Mouse (Mus musculus): ENCODE measurements at regions not wholly inside any gene's neighbourhood (a gene's known extent, or its start where the extent isn't known, plus 50 kb on each side); places are given as distances from the start of the nearest gene placed in this dataset.
"Not testable (repeated sequence)": the region's sequence is repeated elsewhere in the genome, so short reads cannot be mapped to it uniquely, and the experiment has no call there.

DNA sequence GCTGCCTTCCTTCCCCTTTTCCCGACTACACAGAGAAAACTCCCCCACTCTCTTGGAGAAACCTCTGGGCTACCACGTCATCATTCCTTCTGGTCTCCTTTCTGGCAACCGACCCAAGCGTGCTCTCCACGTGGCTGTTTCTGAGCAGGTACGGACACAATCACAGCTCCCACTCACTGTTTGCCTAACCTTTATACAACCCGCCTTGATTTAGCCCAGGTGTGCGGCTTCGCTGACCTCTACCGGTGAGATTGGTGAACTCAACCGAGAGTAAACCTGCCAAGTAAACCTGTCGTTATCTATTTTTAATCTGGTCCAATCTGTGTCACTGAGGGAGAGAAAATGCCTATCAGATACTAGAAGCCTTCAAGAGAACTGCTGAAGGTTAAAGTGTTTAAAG lies 142.7 kb upstream of the Gnai1 start:
- DNase-seq, result peak; percentile 3

GRCm38 (mm10) chr5:18494305-18494704 lies 134.2 kb upstream of the Gnai1 start:
- no peak for DNase-seq

GRCm38 (mm10) chr5:18489709-18490108 lies 129.6 kb upstream of the Gnai1 start:
- DNase-seq, result no peak

DNA sequence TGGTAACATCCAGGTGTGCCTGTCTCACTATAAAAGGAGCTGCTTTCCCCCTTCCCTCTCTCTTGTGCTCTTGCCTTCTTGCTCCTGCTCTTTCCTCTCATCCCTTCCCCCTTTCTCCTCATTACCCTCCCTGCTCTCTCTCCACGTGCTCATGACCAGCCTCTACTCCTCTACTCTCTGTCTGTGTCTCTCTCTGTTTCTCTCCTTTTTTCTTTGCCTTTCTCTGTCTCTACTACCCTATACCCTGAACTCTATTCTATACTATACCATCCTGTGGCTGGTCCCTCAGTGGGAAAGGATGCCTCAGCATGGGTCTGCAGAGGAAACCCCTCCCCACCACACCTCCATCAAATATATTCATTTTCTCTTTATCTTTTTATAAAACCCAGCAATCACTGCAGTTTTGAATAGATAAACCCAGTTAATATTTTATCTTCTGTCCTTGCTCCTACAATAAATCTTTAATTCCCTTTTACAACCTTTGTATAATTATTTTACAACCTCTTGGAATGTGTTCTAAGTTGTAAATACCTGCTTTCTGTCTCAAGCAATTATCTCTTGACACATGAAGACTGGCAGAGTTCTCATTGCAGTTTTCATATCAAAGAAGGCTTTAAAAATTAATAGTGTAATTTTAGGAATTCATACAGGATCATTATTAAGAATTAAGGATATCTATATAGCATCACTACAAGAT lies 127.1 kb upstream of the Gnai1 start:
- DNase-seq, result no peak

GRCm38 (mm10) chr5:18484376-18484775 lies 124.2 kb upstream of the Gnai1 start:
- no peak for DNase-seq

DNA sequence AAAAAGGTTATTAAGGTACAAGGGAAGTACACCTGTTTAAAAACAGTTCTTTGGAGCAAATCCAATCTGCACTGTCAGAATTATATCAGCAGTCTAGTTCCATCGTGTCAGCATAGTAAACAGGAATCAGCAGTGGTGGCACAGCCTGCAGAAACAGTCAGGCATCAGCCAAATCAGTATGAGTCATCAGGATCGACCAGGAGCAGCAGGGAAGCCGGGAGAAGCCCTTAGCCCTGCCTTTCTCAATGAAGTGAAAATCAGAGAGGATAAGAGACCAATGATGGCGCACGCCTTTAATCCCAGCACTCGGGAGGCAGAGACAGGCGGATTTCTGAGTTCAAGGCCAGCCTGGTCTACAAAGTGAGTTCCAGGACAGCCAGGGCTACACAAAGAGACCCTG lies 118.3 kb upstream of the Gnai1 start:
- DNase-seq, result no peak

- no peak for DNase-seq
These were observed 117.3 kb upstream of the Gnai1 start for GRCm38 (mm10) chr5:18477372-18478017.

DNA sequence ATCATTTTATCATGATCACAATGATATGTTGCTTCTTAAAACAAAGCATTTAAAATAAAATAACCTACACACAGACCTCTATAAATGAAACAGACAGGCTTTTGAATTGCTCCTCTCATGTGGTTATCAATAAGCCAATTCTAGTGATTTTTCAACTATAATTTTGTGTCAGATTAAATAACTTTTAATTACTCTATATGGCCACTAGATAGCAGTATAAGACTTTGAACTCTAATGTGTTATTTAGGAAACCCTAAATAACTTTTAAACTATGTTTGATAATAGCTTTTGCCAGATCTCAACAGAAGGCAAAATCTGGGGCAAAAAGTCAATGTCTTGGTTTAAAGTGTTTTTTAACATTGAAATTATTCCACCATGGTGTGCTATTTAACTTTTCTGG lies 112.0 kb upstream of the Gnai1 start:
- DNase-seq, result no peak

- DNase-seq, result peak; percentile 50
These were observed 97.6 kb upstream of the Gnai1 start for GRCm38 (mm10) chr5:18457771-18458170.

- DNase-seq, result no peak
These were observed 96.0 kb upstream of the Gnai1 start for GRCm38 (mm10) chr5:18456196-18456595.

DNA sequence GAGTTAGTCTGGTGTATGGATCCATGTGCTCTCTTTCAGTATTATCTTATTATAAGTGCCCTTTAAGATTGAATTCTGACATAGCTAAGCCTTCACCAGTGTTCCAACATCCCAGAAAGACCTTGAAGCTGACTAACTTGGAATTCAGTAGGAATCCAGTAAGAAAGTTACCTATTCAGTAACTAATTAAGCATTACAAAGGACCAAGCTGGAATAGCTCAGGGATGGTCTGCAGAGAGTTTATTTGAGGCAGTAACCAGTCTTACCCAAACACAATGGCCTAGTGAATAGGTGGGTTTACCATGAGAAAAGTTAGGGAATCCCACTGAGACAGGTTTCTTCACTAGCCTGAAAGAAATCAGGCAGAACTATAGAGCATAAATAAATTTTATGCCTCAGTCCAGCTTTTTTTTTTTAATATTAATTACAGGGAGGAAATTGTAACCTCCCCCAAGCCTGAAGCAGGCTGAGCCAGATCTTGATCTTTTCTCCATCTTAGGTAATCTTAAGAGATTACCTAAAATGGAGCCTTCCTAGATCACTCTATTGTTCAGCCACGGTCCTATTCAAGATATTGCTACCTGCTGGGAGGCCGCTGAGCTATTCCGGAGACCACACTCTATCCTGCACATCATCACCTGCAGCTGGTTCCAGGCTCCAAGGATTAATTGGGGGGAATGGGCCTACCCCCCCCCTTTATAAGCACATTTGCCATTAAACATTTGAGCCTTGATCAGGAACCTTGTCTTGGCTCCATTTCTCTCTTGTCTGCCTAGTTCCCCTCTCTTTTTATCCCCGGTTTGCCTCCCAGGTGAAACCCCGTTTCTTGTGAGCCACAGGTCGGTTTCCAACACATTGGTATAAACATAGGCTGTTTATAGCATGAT lies 93.0 kb upstream of the Gnai1 start:
- DNase-seq, result not testable (repeated sequence)

GRCm38 (mm10) chr5:18449261-18449660 lies 89.1 kb upstream of the Gnai1 start:
- no peak for DNase-seq

- no peak for DNase-seq
These were observed 88.1 kb upstream of the Gnai1 start for GRCm38 (mm10) chr5:18448330-18448670.

DNA sequence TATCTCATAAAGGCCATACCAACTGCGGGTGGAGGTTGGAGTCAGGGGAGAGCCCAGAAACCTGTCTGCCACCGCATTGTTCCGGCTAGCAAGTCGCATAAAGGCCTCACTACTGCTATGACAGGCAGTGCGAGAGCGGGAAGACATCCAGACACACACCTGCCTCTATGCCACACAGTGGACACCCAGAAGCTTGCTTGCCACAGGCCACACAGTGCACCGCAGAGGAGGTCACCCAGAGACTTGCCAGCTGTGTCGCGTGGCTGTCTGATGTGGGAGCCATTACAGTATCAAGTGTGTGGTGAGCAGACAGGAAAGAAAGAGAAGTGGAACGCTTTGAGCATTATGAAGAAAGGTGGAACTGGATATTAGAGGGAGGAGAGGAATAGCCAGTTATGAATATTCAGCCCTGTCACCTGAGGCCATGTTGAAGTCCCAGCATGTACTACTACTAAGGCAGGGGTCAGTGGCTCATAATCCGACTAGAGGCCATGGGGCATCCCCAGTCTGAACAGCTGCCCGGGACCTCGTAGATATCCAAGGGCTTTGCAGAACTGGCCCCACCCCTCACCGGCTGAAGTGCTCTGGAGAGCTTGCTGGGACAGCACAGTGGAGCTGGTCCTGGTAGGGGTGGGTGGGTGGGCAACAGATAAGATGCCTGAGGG lies 87.6 kb upstream of the Gnai1 start:
- DNase-seq, result no peak

DNA sequence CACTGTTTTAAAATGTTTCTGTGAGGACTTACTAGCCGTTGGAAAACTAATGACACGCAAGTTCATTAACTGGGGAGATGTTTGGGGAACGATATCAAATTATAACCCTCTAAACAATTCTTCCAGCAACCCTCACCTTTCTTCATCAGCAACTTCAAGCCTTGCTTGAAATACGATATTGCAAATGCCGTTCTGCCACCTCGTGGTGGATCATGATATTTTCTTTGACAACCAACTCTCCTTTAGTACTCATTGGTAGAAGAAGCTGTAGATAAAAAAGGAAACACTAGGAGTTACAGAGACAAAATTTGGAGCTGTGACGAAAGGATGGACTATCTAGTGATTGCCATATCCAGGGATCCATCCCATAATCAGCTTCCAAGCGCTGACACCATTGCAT lies 85.8 kb upstream of the Gnai1 start:
- peak; percentile 72 for DNase-seq

- DNase-seq, result no peak
These were observed 79.8 kb upstream of the Gnai1 start for GRCm38 (mm10) chr5:18439986-18440385.

- DNase-seq, result no peak
These were observed 79.1 kb upstream of the Gnai1 start for GRCm38 (mm10) chr5:18439281-18439680.

DNA sequence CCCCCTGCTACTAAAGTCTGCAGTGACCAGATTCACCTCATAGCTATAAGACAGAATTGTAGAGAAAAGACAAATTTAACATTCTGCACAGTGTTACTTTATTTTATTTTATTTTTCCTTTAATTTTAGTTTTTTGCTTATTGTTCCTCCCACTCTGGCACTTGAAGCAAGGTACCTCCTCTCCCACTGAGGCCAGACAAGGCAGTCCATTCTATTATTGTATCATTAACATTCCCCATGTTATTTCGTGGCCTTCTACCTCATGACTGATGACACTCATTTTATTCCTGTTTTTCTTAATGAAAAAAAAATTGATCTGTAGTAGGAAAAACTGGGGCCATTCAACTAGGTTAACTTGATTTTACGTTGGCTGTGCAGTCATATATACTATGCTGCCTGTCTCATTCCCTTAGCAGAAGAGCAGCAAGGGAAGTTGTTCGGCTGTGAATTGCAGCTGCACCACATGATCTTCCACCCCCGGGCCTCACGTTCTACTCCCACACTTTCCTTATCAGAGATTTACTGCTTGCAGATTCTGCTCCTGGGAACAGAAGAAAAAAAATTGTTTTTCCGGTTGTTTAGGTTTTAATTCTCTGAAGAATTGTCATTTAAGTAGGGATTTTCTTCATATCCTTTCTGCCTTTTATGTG lies 76.1 kb upstream of the Gnai1 start:
- no peak for DNase-seq

GRCm38 (mm10) chr5:18434245-18434644 lies 74.1 kb upstream of the Gnai1 start:
- no peak for DNase-seq

DNA sequence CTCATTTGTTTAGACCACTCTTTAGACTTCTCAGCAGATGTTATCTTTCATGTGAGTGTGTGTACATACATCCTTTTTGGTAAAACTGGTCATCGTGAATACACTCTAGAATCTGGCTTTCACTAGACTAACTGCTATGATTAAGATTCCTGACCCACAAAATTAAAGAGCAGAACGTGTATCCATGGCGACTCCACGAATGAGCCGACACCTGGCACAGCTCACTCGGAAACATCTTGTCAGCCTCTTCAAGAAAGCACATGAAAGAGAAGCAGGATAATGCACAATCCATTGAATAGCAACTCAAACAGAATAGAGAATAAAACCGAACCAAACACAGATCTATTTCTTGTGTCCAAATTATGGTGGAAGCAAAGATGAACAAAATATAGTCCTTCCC lies 73.1 kb upstream of the Gnai1 start:
- no peak for DNase-seq

GRCm38 (mm10) chr5:18425098-18425497 lies 64.9 kb upstream of the Gnai1 start:
- DNase-seq, result peak; percentile 5

GRCm38 (mm10) chr5:18414892-18415291 lies 54.7 kb upstream of the Gnai1 start:
- DNase-seq, result no peak

All from kidney, postnatal 14 days (tissue).